Mouse (Mus musculus) embryo, embryonic 11 days (tissue): ENCODE results near the gene Krtap9-5.

Experiments used
- DNase-seq: peaks from one replicate; pipeline ENCODE4 v3.0.0-alpha.2; 2015

Krtap9-5 gene

GRCm38 (mm10) chr11:99948175-99948574 lies at the start of gene Krtap9-5:
Gene Krtap9-5 (plus strand): TSS chr11:99948475.
- DNase-seq, result no peak

- no peak for DNase-seq
Observed at GRCm38 (mm10) chr11:99907620-99908019, 40.7 kb upstream of the Krtap9-5 start, which contains the start of gene Krtap31-1. Gene Krtap31-1 (plus strand): TSS chr11:99907920.

GRCm38 (mm10) chr11:99914451-99914850 lies 33.8 kb upstream of the Krtap9-5 start, which contains the start of gene Gm11565:
Gene Gm11565 (plus strand): TSS chr11:99914751.
- DNase-seq, result no peak

GRCm38 (mm10) chr11:99935991-99936390 lies 12.3 kb upstream of the Krtap9-5 start, which contains the start of gene Krtap31-2:
Gene Krtap31-2 (plus strand): TSS chr11:99936291.
- no peak for DNase-seq

GRCm38 (mm10) chr11:99937751-99938264 lies 10.5 kb upstream of the Krtap9-5 start:
- DNase-seq, result no peak

GRCm38 (mm10) chr11:99964213-99964612 lies 15.9 kb downstream of the Krtap9-5 start:
- DNase-seq, result peak; percentile 19

- DNase-seq, result no peak
Observed at GRCm38 (mm10) chr11:99965961-99966360, 17.7 kb downstream of the Krtap9-5 start.

GRCm38 (mm10) chr11:99978953-99979352 lies 30.7 kb downstream of the Krtap9-5 start, which contains the start of gene Krtap29-1:
Gene Krtap29-1 (minus strand): TSS chr11:99979053.
- DNase-seq, result no peak

GRCm38 (mm10) chr11:99982731-99983130 lies 34.5 kb downstream of the Krtap9-5 start:
- DNase-seq, result no peak

- no peak for DNase-seq
Observed at GRCm38 (mm10) chr11:99983442-99983841, 35.2 kb downstream of the Krtap9-5 start.

GRCm38 (mm10) chr11:99985291-99986092 lies 37.2 kb downstream of the Krtap9-5 start:
- DNase-seq, result no peak

- no peak for DNase-seq
Observed at GRCm38 (mm10) chr11:99986180-99986647, 37.9 kb downstream of the Krtap9-5 start, which contains the start of gene Krtap16-1. Gene Krtap16-1 (minus strand): TSS chr11:99986597.

- no peak for DNase-seq
Observed at GRCm38 (mm10) chr11:99988530-99988929, 40.3 kb downstream of the Krtap9-5 start.

- no peak for DNase-seq
Observed at GRCm38 (mm10) chr11:99989881-99990405, 41.7 kb downstream of the Krtap9-5 start.

- DNase-seq, result no peak
Observed at GRCm38 (mm10) chr11:99990571-99990970, 42.3 kb downstream of the Krtap9-5 start.

- DNase-seq, result peak; percentile 15
Observed at GRCm38 (mm10) chr11:99993620-99994383, 45.5 kb downstream of the Krtap9-5 start, which contains the start of gene Krtap17-1. Gene Krtap17-1 (minus strand): TSS chr11:99993994.

GRCm38 (mm10) chr11:99994384-99994661 lies 46.0 kb downstream of the Krtap9-5 start:
- no peak for DNase-seq

GRCm38 (mm10) chr11:99999091-99999490 lies 50.8 kb downstream of the Krtap9-5 start:
- DNase-seq, result no peak
